Mouse (Mus musculus) megakaryocyte-erythroid progenitor cell, adult 5 weeks (primary cell): ENCODE results near the gene Gal3st2. TPM values are rescaled to one million over a fixed set of nuclear protein-coding genes. Genes with fewer than 3 reads are reported as not detected.

Experiments
- polyA plus RNA-seq: library from polyadenylated mRNA; stranded (reverse); fragments of >175 nt; gene quantifications from 2 replicates; pipeline ENCODE4 v1.2.3, GENCODE M21; 2012

Gene Gal3st2
- polyA plus RNA-seq, result not detected in 2 replicates

GRCm38 (mm10) chr1:93861048-93861447 is at the start of gene Gal3st2:
Gal3st2 (plus strand) TSS chr1:93861306.

GRCm38 (mm10) chr1:93824609-93825008 is 36.5 kb upstream of the Gal3st2 start, which contains the start of gene D2hgdh:
D2hgdh (plus strand) TSS chr1:93824909.

GRCm38 (mm10) chr1:93918011-93918410 is 56.9 kb downstream of the Gal3st2 start, which contains the start of gene Gal3st2b:
Gal3st2b (plus strand) TSS chr1:93918311.

Other genes with a start within 250 kb of the Gal3st2 start
- 28.1 and 31.0 TPM in 2 replicates for gene Stk25, start 202.6 kb upstream of the Gal3st2 start, polyA plus RNA-seq
- 1.6 and 2.7 TPM in 2 replicates for gene Bok, start 175.6 kb upstream of the Gal3st2 start, polyA plus RNA-seq
- gene Atg4b, start 109.8 kb upstream of the Gal3st2 start, polyA plus RNA-seq, result 5.5 and 6.0 TPM in 2 replicates
- gene Thap4, start 106.4 kb upstream of the Gal3st2 start, polyA plus RNA-seq, result 62.1 and 66.7 TPM in 2 replicates
- gene Dtymk, start 59.4 kb upstream of the Gal3st2 start, polyA plus RNA-seq, result 78.9 and 90.3 TPM in 2 replicates
- 1.8 TPM in 2 replicates for gene Ing5, start 57.3 kb upstream of the Gal3st2 start, polyA plus RNA-seq
- gene D2hgdh, start 36.4 kb upstream of the Gal3st2 start, polyA plus RNA-seq, result 3.7 and 4.3 TPM in 2 replicates
- not detected in 2 replicates for gene Gal3st2b, start 57.0 kb downstream of the Gal3st2 start, polyA plus RNA-seq
- 0.01 TPM in 2 replicates for gene Gal3st2c, start 129.2 kb downstream of the Gal3st2 start, polyA plus RNA-seq
- gene Neu4, start 159.1 kb downstream of the Gal3st2 start, polyA plus RNA-seq, result not detected in 2 replicates
- 0.14 and 0.21 TPM in 2 replicates for gene Pdcd1, start 191.2 kb downstream of the Gal3st2 start, polyA plus RNA-seq